ENCODE assay signal across 8 mouse cellular contexts in the genomic region with DNA sequence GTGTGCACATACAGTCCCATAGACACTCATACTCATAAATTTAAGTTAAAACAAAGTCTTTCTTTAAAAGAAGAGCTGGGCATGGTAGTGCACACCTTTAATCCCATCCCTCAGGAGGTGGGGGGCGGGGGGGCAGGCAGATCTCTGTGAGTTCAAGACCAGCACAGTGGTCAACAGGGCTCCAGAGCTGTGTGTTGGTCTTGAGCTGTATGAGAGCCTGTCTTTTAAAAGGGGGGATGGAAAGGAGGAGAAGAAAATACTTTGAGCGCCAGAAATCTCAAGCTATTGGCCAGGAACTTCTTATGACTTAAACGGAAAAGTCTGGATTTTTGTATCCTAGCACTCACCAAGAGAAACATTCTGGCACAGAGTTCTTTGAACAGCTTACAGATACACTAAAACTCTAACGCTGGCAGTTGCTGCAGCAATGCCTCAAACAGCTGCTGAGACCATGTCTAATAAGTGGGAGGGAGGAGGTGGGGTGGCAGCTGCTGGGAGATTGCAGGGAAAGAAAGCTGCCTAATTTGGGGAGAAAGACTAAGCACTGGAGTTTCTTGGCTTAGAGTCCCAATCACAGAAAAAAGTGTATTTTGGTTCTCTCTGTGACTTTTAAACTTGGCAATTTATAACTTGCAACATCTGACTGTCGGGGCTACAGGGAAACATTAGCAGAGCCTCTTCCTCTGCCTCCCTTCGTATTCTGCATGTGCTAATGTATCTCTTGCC.
A peak's percentile ranks its signal among the peaks of the same experiment; 100 is the strongest.
DNase-seq lines count a peak whose midpoint lies in the region; ATAC-seq and TF ChIP-seq lines count a peak whose summit lies in the region.

No protein-coding gene starts in this region.

- TF ChIP-seq EP300 in heart, adult 2 months (IDR thresholded peaks at IDR 0.05; ENCODE audit: insufficient read depth, low read depth, low read length): no peak

- H3K36me3 ChIP-seq in heart, adult 2 months (ENCODE audit: control insufficient read depth, insufficient read depth, low read length): no peaks in the 10 kb centered on the region
- H3K36me3 ChIP-seq in heart, embryonic 12.5 days: no peaks in the 10 kb centered on the region
- H3K36me3 ChIP-seq in lung, embryonic 16.5 days (ENCODE audit: control insufficient read depth, insufficient read depth, low read length): no peaks in the 10 kb centered on the region

- no peaks in the 10 kb centered on the region for H3K9me3 ChIP-seq in heart, embryonic 12.5 days (replicated peaks)
- H3K9me3 ChIP-seq in lung, embryonic 16.5 days (ENCODE audit: control insufficient read depth, low read length): no peaks in the 10 kb centered on the region

- H3K27ac ChIP-seq in heart, adult 2 months: no peak overlapping the region
- no peak overlapping the region for H3K27ac ChIP-seq in heart, embryonic 12.5 days (ENCODE audit: poor library complexity, severe bottlenecking)
- H3K27ac ChIP-seq in lung, embryonic 16.5 days (ENCODE audit: low read length): peak overlapping the region; percentile 56; the same call in 1 of the 2 replicates

- H3K4me2 ChIP-seq in heart, embryonic 12.5 days: no peak overlapping the region
- H3K4me2 ChIP-seq in lung, embryonic 16.5 days (ENCODE audit: low read depth, low read length): no peak overlapping the region

- DNase-seq in heart, adult 2 months: peak; percentile 17 to 35
- peak; percentile 10 for DNase-seq in embryo, embryonic 9.5 days (ENCODE audit: extremely low spot score)
- DNase-seq in heart, postnatal 36 days: peak; percentile 6 to 7
- DNase-seq in adrenal gland, postnatal 4 days (ENCODE audit: low spot score in 2 of 2): no peak

- no peak overlapping the region for H3K4me3 ChIP-seq in heart, adult 2 months
- no peak overlapping the region for H3K4me3 ChIP-seq in heart, embryonic 12.5 days
- H3K4me3 ChIP-seq in lung, embryonic 16.5 days (ENCODE audit: low read length): no peak overlapping the region

- 47% methylated on average over 6 of the region's 6 CpGs for WGBS in heart, adult 2 months
- WGBS in heart, embryonic 12.5 days: 58% methylated on average over 6 of the region's 6 CpGs
- 43% methylated on average over 6 of the region's 6 CpGs for WGBS in lung, embryonic 16.5 days

- H3K4me1 ChIP-seq in heart, adult 2 months (ENCODE audit: control insufficient read depth, insufficient read depth, low read length): no peaks in the 10 kb centered on the region
- H3K4me1 ChIP-seq in heart, embryonic 12.5 days (replicated peaks): 0 out of 2 replicates have a peak, but pooled peaks cover 5% of the 10 kb centered on the region
- H3K4me1 ChIP-seq in lung, embryonic 16.5 days (replicated peaks; ENCODE audit: control insufficient read depth, insufficient read depth, low read length): no peaks in the 10 kb centered on the region; the same call in 1 of the 2 replicates

- no peak for ATAC-seq in heart, embryonic 12.5 days (ENCODE audit: insufficient number of reproducible peaks, low FRiP score)
- peak; percentile 92 for ATAC-seq in lung, embryonic 16.5 days (ENCODE audit: low read depth)
- ATAC-seq in CD4-positive, CD25-positive, alpha-beta regulatory T cell, adult 4 months: no peak
- ATAC-seq in cerebellum, adult (ENCODE audit: insufficient number of reproducible peaks, low FRiP score, low TSS enrichment): no peak

- H3K27me3 ChIP-seq in heart, adult 2 months (ENCODE audit: control insufficient read depth, insufficient read depth, low read length): no peaks in the 10 kb centered on the region
- no peaks in the 10 kb centered on the region for H3K27me3 ChIP-seq in heart, embryonic 12.5 days (replicated peaks)
- no peaks in the 10 kb centered on the region for H3K27me3 ChIP-seq in lung, embryonic 16.5 days (ENCODE audit: control insufficient read depth, insufficient read depth, low read depth, low read length)

- H3K9ac ChIP-seq in heart, adult 2 months (ENCODE audit: low read depth, low read length): no peak overlapping the region
- no peak overlapping the region for H3K9ac ChIP-seq in heart, embryonic 12.5 days
- H3K9ac ChIP-seq in lung, embryonic 16.5 days (ENCODE audit: low read length): no peak overlapping the region

- TF ChIP-seq CTCF in heart, adult 2 months (IDR thresholded peaks at IDR 0.05): no peak

- intact Hi-C loops in heart, adult 2 months (cut with DNase I): loop anchor here (5.0 kb wide), 1 partner anchor 103 kb away; no protein-coding TSS in a partner anchor
- intact Hi-C loops in heart, postnatal 36 days (cut with DNase I): loop anchor here (10.0 kb wide), 1 partner anchor 1065 kb away; no protein-coding TSS in a partner anchor

- H3K79me2 ChIP-seq in heart, adult 2 months (replicated peaks; ENCODE audit: control insufficient read depth, insufficient read depth, low read length): no peaks in the 10 kb centered on the region

- TF ChIP-seq POLR2A in heart, adult 2 months (IDR thresholded peaks at IDR 0.05; ENCODE audit: insufficient read depth, low read depth, low read length): no peak

Comparison
In these comparisons a context has a peak if more than half of its experiments do, and no peak if none do; other contexts are left out.
1. DNase-seq: peak in heart, adult 2 months (2 of 2), embryo, embryonic 9.5 days (single experiment) and heart, postnatal 36 days (2 of 2); none in adrenal gland, postnatal 4 days (0 of 2).